Mouse (Mus musculus): Measurements from ENCODE around the gene Edem3.

DNA sequence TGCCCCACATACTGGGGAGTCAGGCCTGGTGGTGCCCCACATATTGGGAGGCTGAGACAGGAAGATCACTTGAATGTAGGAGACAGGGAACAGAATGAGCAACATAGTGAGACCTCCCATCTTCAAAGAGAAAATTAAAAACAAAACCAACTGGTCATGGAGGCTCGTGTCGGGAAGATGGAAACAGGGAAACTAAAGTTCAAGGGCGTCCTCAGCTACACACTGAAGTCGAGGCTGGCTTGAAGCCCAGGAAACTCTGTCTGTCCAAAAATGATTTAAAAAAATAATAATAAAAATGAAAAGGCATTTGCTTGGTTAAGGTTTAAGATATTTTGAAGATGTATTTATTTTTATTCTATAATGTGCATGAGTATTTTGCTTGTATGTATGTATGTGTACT, 31.4 kb upstream of the Edem3 start:
- TF ChIP-seq POLR2A (IDR thresholded peaks at IDR 0.05; ENCODE audit: extremely low read depth, insufficient read depth, low read length) = no peak
- no peak for TF ChIP-seq CTCF (IDR thresholded peaks at IDR 0.05; ENCODE audit: low read depth, low read length)
